Mouse (Mus musculus) forebrain, embryonic 10.5 days (tissue): ENCODE measurements at regions not wholly inside any gene's neighbourhood (a gene's known extent, or its start where the extent isn't known, plus 50 kb on each side); places are given as distances from the start of the nearest gene placed in this dataset.

Source experiments
- DNase-seq: peaks from one replicate; pipeline ENCODE4 v3.0.0-alpha.2; 2017; ENCODE audit warnings: low spot score; ENCODE audit errors: extremely low spot score
- H3K27ac ChIP-seq: fragments of 300-500 bp; sonication (generic); 2 replicates; pipeline ENCODE4 v1.5.1; 2016; ENCODE audit warnings: mild to moderate bottlenecking
- H3K27me3 ChIP-seq: fragments of 300-500 bp; sonication (generic); 2 replicates; pipeline ENCODE4 v1.6.1; 2016; ENCODE audit warnings: mild to moderate bottlenecking; ENCODE audit not compliant: poor library complexity, severe bottlenecking
- H3K36me3 ChIP-seq: fragments of 300-500 bp; sonication (generic); replicated peaks from 2 replicates; pipeline ENCODE4 v1.6.1; 2016; ENCODE audit warnings: mild to moderate bottlenecking, moderate library complexity
- H3K4me1 ChIP-seq: fragments of 300-500 bp; sonication (generic); 2 replicates; pipeline ENCODE4 v1.6.1; 2016
- H3K4me3 ChIP-seq: fragments of 300-500 bp; sonication (generic); 2 replicates; pipeline ENCODE4 v1.5.1; 2016; ENCODE audit warnings: mild to moderate bottlenecking, moderate library complexity
- H3K9me3 ChIP-seq: fragments of 300-500 bp; sonication (generic); 2 replicates; pipeline ENCODE4 v1.6.1; 2016; ENCODE audit warnings: mild to moderate bottlenecking, moderate library complexity
- WGBS: fragments of 180-500 bp; shearing (Covaris S2); methylation state at CpG from one replicate; pipeline ENCODE4 v1.1.7; 2016; 5-methylcytosine and 5-hydroxymethylcytosine counted together

GRCm38 (mm10) chr14:120560416-120560815 lies 82.2 kb downstream of the Rap2a start:
- Histone ChIP-seq H3K4me1 (no peaks in the 10 kb centered on the region), H3K27ac (no peak overlapping the region), H3K36me3 (no peaks in the 10 kb centered on the region), H3K9me3 (no peaks in the 10 kb centered on the region), H3K4me3 (no peak overlapping the region), H3K27me3 (no peaks in the 10 kb centered on the region)
- DNase-seq: no peak
- WGBS: 94% methylated on average over 7 of the region's 7 CpGs

GRCm38 (mm10) chr14:120560987-120561386 lies 82.7 kb downstream of the Rap2a start:
- no peak for DNase-seq
- Histone ChIP-seq H3K4me1 (no peaks in the 10 kb centered on the region), H3K27me3 (no peaks in the 10 kb centered on the region), H3K27ac (no peak overlapping the region), H3K36me3 (no peaks in the 10 kb centered on the region), H3K4me3 (no peak overlapping the region), H3K9me3 (no peaks in the 10 kb centered on the region)
- 94% methylated on average over 2 of the region's 2 CpGs for WGBS

GRCm38 (mm10) chr14:120566945-120567344 lies 88.7 kb downstream of the Rap2a start:
- Histone ChIP-seq H3K27ac (no peak overlapping the region), H3K4me3 (no peak overlapping the region), H3K9me3 (no peaks in the 10 kb centered on the region), H3K27me3 (no peaks in the 10 kb centered on the region), H3K36me3 (no peaks in the 10 kb centered on the region), H3K4me1 (0 out of 2 replicates have a peak, but pooled peaks cover under 1% of the 10 kb centered on the region)
- DNase-seq: no peak
- WGBS: 94% methylated on average over 1 of the region's 1 CpGs

- no peaks in the 10 kb centered on the region for H3K36me3 ChIP-seq
Observed at GRCm38 (mm10) chr14:120568054-120568453, 89.8 kb downstream of the Rap2a start.

GRCm38 (mm10) chr14:120572238-120572637 lies 94.0 kb downstream of the Rap2a start:
- Histone ChIP-seq H3K4me3 (no peak overlapping the region), H3K4me1 (0 out of 2 replicates have a peak, but pooled peaks cover 2% of the 10 kb centered on the region), H3K9me3 (no peaks in the 10 kb centered on the region), H3K36me3 (no peaks in the 10 kb centered on the region), H3K27me3 (no peaks in the 10 kb centered on the region), H3K27ac (no peak overlapping the region)
- 87% methylated on average over 10 of the region's 10 CpGs for WGBS
- DNase-seq: no peak

More at GRCm38 (mm10) chr14:120568054-120568453, 89.8 kb downstream of the Rap2a start:
- H3K27ac ChIP-seq: no peak overlapping the region
- no peaks in the 10 kb centered on the region for H3K9me3 ChIP-seq
- 0 out of 2 replicates have a peak, but pooled peaks cover 2% of the 10 kb centered on the region for H3K4me1 ChIP-seq
- WGBS: 90% methylated on average over 4 of the region's 4 CpGs
- no peak for DNase-seq
- H3K27me3 ChIP-seq: no peaks in the 10 kb centered on the region
- H3K4me3 ChIP-seq: no peak overlapping the region

DNA sequence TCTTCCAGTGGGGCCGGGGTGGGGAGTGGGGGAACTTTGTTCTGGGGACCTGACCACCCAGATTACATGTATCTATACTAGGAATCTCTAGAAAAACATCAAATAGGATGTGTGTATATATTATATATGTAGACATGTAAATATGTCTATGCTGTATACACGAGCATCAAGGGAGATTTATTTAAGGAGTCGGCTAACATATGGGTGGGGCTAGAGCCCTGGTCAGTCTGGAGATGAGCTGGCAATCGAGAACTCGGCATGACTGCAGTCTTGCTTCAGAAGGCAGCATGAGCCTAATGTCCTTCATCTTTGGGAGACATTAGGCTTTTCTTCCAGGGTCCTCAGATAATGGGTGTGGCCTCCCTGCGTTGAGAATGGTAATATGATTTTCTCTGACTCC lies 97.0 kb downstream of the Rap2a start:
- WGBS: 89% methylated on average over 6 of the region's 6 CpGs
- 0 out of 2 replicates have a peak, but pooled peaks cover 2% of the 10 kb centered on the region for H3K4me1 ChIP-seq
- H3K4me3 ChIP-seq: no peak overlapping the region
- no peaks in the 10 kb centered on the region for H3K9me3 ChIP-seq
- no peak overlapping the region for H3K27ac ChIP-seq
- H3K27me3 ChIP-seq: no peaks in the 10 kb centered on the region
- DNase-seq: no peak
- H3K36me3 ChIP-seq: no peaks in the 10 kb centered on the region

DNA sequence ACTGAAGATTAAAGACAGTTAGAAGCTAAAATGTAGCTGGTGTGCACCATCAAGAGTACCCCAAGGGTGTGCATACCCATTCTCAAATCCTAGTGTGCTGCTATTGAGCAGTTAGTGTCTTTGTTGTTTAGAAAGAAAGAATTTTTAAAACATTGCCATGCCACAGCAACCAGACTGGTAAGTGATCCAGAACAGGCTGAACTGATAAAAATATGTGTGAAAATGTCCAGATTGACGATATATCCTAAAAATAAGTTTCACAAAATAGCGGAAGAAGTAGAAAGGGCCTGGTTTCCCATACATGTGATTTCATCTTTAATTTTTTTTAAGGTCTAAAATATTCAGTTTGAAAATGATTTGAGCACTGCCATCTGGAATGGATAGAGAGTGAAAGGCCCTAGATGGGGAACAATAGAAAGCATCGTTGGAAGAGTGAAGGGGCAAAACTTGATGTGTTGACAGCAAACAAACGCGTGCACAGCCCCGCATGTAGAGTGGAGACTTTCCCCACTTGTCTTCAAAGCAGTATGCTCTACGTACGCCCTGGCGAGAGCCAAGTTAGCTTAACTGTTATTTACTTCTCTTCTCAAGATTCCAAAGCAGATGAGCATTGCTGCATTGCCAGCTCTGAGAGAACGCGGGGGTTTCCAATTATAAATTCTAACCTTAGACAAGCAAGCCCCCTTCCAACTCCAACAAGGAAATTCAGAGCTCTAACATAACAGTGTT lies 100.3 kb downstream of the Rap2a start:
- H3K27me3 ChIP-seq: no peaks in the 10 kb centered on the region
- no peak overlapping the region for H3K27ac ChIP-seq
- no peak overlapping the region for H3K4me3 ChIP-seq
- no peaks in the 10 kb centered on the region for H3K9me3 ChIP-seq
- H3K36me3 ChIP-seq: no peaks in the 10 kb centered on the region
- WGBS: 94% methylated on average over 11 of the region's 11 CpGs
- no peak for DNase-seq
- no peaks in the 10 kb centered on the region for H3K4me1 ChIP-seq

GRCm38 (mm10) chr14:120583807-120584206 lies 105.6 kb downstream of the Rap2a start:
- Histone ChIP-seq H3K27me3 (no peaks in the 10 kb centered on the region), H3K4me3 (no peak overlapping the region), H3K27ac (no peak overlapping the region), H3K36me3 (no peaks in the 10 kb centered on the region), H3K4me1 (no peaks in the 10 kb centered on the region), H3K9me3 (no peaks in the 10 kb centered on the region)
- 80% methylated on average over 3 of the region's 3 CpGs for WGBS
- no peak for DNase-seq

- no peak overlapping the region for H3K27ac ChIP-seq
- no peaks in the 10 kb centered on the region for H3K4me1 ChIP-seq
- no peaks in the 10 kb centered on the region for H3K9me3 ChIP-seq
- H3K27me3 ChIP-seq: no peaks in the 10 kb centered on the region
- no peak for DNase-seq
- no peaks in the 10 kb centered on the region for H3K36me3 ChIP-seq
- H3K4me3 ChIP-seq: no peak overlapping the region
- 92% methylated on average over 2 of the region's 2 CpGs for WGBS
Observed at GRCm38 (mm10) chr14:120592191-120592590, 113.9 kb downstream of the Rap2a start.

GRCm38 (mm10) chr14:120600414-120600935 lies 122.2 kb downstream of the Rap2a start:
- Histone ChIP-seq H3K4me1 (peaks cover 8% of the 10 kb centered on the region; the same call in 1 of the 2 replicates), H3K27me3 (no peaks in the 10 kb centered on the region), H3K4me3 (no peak overlapping the region), H3K9me3 (no peaks in the 10 kb centered on the region), H3K27ac (no peak overlapping the region), H3K36me3 (no peaks in the 10 kb centered on the region)
- DNase-seq: no peak
- 91% methylated on average over 9 of the region's 9 CpGs for WGBS

DNA sequence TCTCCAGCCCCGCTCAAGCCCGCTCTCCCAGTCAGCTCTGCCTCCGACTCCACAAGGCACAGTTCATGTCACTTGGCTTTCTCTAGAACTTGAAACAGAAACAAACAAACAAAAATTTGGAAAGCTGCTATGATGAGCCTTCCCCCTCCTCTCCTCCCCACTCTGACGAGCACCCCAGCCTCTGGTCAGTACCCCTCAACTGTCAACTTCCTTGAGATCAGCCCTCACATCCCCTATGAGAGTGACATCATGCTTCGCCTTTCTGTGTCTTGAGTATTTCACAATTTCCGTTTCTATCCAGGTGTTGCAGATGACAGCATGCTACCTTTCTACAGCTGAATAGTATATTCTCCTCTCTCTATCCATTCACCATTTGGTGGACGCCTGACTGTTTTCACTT lies 123.3 kb downstream of the Rap2a start:
- Histone ChIP-seq H3K9me3 (no peaks in the 10 kb centered on the region), H3K4me1 (peaks cover 8% of the 10 kb centered on the region; the same call in 1 of the 2 replicates), H3K27me3 (no peaks in the 10 kb centered on the region), H3K27ac (no peak overlapping the region), H3K36me3 (no peaks in the 10 kb centered on the region), H3K4me3 (no peak overlapping the region)
- WGBS: 91% methylated on average over 7 of the region's 7 CpGs
- DNase-seq: no peak

DNA sequence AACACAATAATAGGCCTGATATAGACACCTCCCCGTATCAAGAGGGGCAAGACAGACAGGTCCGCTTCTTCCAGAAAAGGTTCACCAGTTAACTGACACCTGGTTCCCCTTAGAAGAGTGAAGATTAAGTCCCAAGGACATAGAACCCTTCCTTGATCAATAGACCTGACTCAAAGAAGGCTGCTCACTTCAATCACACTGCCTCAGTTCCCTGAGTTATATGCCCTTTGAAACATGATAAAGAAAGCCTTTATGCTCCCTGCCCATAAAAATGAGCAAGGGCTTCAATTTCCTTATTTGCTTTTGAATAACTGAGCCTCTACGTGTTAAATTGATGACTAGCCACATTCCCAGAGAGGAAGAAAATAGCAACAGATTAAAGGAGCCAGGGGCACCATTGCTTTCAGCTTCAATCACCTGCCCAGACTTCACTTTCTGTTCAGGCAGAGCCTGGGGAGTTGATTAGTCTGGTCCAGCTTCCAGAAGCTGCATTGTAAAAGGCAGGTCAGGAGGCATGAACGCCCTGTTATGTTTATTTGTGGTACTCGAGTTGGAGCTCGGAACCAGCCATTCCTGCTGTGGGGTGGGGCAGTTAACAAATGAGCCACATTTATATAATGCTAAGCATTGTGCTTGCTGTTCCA lies 125.7 kb downstream of the Rap2a start:
- no peaks in the 10 kb centered on the region for H3K27me3 ChIP-seq
- no peaks in the 10 kb centered on the region for H3K9me3 ChIP-seq
- no peak overlapping the region for H3K27ac ChIP-seq
- no peak for DNase-seq
- no peak overlapping the region for H3K4me3 ChIP-seq
- WGBS: 75% methylated on average over 6 of the region's 6 CpGs
- peaks cover 8% of the 10 kb centered on the region; the same call in 1 of the 2 replicates for H3K4me1 ChIP-seq
- no peaks in the 10 kb centered on the region for H3K36me3 ChIP-seq

- Histone ChIP-seq H3K4me1 (peaks cover 8% of the 10 kb centered on the region; the same call in 1 of the 2 replicates), H3K27ac (no peak overlapping the region), H3K9me3 (no peaks in the 10 kb centered on the region), H3K4me3 (no peak overlapping the region), H3K27me3 (no peaks in the 10 kb centered on the region), H3K36me3 (no peaks in the 10 kb centered on the region)
- 84% methylated on average over 3 of the region's 3 CpGs for WGBS
- no peak for DNase-seq
Observed at GRCm38 (mm10) chr14:120607801-120608200, 129.6 kb downstream of the Rap2a start.
